Mouse (Mus musculus): ENCODE measurements around the gene Defb47.
A peak's percentile ranks its signal among the peaks of the same experiment; 100 is the strongest.

Defb47 gene

DNA sequence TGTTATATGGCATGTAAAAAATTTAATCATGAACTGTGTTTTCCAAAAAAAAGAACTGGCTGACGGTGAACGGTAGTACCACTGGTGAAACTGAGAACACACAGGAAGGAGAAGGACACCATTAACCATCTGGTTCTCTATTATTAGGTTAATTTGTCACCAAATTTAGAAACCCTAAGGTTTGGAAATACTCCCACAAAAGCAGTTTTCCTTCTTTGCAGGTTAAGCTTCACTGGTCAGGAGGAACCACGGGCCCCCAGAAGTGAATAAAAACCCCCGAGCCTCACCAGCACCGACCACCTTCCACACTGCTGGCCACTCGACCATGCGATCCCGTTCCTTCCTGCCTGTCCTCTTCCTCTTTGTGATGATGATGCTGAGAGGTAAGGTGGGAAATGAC, at the start of gene Defb47:
TSS of gene Defb47 (plus strand) at position 301 of the 400 bp plus-strand sequence.
- no peak for DNase-seq

DNA sequence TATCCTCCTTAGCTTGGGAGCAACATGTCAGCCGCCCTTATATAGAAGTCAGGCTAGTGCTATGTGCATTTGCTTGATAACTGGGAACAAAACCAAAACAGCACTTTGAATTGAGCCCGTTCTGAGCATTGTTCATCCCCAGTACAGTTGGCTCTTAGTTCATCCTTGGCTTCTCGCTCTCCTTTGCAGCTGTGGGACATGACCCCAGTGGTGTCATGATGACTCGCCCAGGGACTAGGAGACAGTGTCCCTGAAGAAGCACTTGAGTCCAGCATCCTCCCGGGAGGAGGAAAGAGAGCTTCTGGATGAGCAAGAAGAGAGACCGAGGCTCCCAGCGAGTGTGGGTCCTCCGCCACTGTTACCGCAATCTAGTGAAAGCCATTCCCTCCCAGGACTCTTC, 41.8 kb upstream of the Defb47 start:
- DNase-seq: no peak

DNA sequence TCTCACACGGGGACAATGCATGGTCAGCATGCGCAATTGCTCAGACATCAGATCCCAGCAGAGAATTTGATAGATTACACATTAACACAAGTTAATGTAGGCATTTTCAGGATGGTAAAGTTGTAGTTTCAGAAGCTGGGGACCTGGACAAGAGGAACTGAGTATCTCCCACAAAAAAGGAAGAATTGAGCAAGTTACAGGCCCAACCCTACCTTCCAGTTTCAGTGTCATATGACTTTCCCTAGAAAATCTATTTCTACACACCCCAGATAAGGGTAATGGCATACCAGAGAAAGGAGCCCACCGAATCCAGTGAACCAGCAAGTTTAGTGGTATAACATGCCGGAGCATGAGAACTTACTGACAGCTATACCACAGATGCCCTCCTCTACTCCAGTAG, 34.2 kb upstream of the Defb47 start:
- no peak for DNase-seq

DNA sequence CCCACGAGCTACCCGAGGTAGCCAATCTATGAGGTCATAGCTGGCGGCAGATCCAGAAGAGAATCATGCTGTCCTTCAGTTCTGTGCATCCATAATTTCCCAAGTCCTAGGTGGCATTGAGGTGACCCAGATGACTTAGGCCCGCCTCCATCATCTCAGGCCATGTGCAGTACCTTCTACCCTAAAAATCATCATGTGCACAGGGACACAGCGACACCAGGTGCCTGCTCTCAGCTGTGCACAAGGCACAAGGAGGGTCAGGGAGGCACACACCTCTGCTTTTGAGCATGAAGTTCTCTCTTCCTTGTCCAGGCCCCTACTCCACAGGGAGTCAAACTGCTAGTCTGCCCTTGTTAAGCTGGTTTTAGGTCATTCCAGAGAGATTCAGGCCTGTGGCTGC, 32.5 kb upstream of the Defb47 start:
- DNase-seq: no peak

DNA sequence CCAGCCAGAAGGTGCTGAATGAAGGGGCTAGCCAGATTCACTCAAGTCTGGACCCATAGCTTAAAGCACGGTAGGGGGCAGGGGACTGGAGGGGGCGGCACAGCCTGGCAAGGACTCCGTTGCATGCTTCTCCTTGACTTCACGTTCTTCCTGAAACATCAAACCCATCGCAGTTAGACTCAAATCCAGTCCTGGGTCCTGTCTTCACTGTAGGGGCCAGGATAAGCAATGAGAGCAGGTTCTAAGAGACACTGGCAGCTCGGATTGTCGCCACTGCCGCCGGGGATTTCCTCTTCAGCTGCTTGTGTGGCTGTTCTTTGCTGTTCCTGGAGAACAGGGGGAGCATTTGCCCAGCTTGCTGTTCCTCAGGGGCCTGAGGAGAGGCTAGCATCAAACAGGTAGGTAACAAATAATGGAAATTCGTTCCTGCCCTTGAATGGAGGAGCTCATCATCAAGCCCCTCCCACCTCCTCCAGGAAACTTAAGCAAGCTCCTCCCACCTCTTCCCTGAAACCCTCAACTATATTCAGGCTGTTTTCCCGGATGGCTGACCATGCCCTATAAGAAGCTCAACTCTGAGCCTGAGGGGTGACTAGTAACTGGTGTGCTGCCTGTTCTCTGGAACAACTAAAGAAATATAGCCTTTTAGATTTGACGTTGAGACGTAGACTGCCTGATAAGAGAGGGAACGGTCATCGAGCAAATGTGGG, 31.9 kb upstream of the Defb47 start:
- no peak for DNase-seq

DNA sequence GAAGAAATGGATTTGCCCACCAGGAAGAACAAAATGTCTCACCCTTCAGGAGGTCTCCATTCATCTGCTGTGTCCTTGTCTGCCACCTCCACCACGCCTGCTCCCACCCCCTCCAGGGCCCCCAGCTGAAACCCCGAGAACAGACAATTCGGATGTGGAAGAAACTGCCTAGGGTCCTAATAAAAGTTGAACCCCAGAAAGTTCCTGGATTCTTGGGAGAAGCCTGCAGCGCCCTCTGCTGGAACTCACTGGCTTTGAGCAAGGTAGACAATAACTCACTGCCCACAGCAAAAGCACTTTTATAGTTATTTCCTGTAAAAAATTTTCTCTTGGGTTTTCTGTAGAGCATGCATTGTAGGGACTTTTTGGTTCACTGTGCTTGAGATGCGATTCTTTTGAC, 22.8 kb upstream of the Defb47 start:
- DNase-seq: peak; percentile 73

DNA sequence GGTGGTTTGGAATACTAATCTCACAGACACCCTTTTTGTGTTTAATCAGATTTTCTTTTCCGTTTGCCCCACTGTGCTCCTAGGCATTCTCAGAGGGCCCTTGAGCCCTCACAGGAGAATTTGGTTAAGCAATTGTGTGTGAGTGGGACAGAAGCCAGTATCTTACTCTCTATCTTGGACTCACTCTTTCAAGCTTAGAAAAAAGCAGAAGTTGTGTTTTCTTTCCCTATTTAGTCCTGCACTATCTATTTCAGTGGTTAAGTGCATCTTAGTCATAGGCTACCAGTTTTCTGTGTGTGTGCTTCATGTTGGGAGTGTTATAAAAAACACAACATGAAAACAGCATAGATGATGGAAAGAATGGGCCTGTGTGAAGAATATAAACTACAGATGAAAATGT, 18.1 kb upstream of the Defb47 start:
- no peak for DNase-seq

DNA sequence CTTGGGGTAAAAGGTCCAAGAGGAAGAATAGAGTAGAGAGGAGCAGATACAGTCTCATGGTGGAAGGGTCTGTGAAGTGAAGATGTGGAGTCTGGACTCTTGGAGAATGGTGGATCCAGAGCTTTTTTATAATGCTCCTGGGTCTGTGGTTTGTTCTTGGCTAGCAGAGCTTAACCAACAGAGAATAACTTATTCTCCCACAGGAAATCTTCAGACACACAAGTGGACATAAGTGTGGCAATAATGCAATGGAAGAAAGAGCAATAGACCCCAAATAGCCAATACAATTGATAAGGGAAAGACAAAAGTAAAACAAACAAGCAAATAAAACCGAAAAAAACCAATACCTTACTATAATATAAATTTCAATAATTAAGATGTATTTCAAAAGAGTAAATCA, 13.5 kb upstream of the Defb47 start, which contains the start of gene Defb48:
TSS of gene Defb48 (minus strand) at position 101 of the 400 bp plus-strand sequence.
- DNase-seq: no peak

DNA sequence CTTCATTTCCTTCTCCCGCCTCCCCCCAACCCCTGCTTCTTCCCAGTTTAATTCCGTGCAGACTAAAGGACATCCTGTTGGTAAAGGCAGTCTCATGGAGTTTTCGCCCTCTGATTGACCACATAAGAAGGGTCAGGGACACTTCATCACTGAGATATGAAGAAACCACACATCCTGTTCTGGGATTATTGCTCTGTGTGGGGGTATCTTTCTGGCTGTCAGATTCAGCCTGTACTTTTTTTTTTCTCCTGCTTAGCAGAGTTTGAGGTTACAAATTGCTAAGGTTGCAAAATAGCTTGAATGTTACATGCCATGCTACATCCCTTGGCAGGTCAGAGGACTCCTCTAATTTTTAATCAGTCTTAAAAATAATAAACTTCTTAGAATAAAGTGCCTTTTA, 6.6 kb upstream of the Defb47 start:
- DNase-seq: no peak

DNA sequence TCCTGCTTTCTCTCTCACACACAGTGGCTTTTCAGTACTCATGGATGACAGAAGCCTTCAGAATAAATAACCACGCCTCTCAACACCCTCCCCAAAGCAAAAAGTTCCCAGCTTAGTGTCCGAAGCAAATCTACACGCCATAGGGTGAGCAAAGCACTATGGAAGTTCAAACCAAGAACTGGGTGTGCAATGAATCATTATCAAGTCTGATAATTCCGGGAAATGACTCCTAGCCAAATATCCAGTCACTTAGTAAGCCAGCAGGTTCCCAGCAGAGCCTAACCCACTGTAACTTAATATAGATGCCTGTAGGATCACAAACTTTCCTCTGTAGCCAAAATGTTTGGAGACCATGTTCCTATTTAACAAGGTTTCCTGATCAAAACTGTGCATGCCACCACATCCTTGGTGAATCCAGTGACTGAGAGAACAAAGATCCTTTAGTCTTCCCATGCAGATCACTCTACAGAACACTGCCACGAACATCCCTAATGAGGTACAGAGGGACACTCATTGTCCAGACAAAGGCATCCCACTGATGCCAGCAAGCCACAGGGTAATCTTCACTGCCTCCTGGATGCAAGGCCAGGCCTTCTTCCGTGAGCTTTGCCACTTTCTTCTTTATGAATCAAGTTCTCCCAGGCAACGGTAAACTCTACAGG, 5.9 kb upstream of the Defb47 start:
- DNase-seq: no peak

DNA sequence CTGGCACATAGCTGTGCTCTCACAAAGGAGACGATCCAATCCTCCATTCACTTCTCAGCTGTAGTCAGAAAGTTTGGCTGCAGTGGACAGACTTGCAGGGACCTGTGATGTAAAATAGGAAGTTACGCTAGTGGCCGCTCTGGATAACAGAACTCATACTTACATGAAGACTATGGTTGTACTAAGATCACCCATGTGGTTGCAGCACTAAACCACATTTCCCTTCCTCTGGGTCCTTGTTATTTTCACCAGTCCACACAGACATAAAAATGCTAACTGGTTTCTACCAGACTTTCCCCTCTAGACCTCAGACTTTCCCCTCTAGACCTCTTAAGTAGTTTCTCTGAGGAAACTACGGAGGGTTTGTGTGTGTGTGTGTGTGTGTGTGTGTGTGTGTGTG, 1.1 kb downstream of the Defb47 start:
- no peak for DNase-seq

DNA sequence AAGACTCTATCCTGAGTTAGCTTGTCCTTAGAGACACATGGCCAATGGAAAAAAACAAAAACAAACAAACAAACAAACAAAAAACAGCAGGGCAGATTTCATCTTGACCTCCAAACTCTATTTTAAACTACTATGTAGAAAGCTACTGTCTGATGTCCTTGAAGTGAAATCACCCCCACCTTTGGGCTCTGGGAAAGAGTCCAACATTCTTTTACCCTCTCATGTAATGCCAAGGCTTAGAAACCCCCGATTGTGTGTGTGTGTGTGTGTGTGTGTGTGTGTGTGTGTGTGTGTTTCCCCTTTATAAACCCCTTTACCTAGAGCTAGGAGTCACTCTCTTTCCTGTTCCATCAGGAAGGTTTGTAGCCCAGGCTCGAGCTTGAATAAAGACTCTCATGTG, 4.7 kb downstream of the Defb47 start:
- DNase-seq: no peak

DNA sequence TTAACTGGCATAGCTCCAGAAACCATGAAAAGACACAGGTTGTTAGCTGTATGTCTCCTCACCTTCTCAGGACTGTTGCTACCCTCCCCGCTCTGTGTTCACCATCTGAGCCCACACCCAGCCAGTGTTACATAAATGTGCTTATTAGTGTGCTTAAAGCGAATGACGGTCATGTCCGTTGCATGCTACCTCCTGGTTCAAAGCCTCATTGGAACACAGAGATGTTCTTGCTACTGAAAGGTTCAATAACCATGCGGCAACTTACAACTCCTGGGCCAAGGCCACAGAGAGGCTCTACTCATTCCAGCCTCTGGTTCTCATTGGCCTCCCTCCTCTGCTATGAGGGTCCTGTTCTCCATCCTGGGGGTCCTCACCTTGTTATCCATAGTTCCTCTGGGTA, 13.6 kb downstream of the Defb47 start, which contains the start of gene Defb43:
TSS of gene Defb43 (plus strand) at position 301 of the 400 bp plus-strand sequence.
- DNase-seq: no peak

DNA sequence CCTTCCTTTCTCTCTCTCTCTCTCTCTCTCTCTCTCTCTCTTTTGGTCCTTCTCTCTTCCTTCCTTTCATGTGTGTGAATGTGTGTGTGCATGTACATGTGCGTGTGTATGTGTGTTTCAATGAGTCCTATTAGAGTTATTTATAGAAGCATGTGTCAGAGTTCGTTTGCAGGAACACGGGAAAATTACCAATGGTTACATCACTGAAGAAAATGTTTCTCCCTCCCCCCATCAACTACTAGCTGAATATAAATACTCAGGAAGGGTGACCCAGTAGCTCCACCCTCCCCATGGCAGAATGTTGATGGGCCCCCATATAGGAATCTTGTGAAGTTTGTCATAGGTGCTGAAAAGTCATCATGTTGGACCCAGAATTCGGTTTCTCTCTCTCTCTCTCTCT, 15.2 kb downstream of the Defb47 start:
- DNase-seq: no peak

DNA sequence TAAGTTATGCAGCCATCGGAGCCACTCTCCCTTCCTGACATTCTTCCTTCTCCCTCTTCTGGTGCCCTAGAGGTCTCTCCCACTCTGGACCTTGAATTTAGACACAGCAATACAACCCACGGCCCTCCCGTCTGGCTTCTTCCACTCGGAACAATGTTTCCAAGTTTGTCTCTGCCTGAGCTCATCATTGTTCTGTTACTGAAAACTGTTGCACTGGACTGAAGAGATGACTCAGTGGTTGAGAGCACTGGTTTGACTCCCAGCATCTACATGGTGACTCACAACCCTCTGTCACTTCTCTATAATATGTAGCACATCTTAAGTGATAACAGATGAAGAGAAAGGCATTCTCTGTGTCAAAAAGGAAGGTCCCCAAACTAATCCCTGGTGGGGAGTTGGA, 16.8 kb downstream of the Defb47 start:
- no peak for DNase-seq

DNA sequence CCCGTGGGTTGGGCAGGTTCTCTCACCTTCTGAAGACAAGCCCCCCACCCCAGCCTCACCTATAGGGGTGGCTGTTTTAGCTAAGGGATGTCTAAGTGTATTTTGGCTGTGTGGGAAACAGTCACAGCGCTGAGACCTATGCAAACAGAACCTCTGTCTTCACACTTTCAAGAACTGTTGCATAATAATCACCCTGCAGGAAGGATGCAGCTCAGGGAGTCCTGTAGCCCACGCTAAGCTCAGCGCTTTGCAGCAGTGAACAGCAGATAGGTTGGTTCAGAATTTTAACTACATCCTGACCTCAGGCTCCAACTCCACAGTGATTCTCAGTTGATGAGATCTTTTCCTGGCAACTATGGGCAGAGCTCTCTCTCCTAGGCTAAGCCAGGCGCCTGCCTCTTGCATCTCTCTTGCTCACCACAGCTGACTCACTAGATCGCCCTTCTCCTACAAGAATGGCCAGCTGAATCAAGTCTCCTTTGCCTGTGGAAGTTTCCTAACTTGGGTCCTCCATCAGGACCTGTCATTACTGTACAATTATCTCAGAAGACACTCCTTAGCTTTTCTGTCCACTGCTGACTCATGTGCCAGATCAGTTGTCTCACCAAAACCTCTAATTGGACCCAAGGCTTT, 22.8 kb downstream of the Defb47 start:
- DNase-seq: no peak

DNA sequence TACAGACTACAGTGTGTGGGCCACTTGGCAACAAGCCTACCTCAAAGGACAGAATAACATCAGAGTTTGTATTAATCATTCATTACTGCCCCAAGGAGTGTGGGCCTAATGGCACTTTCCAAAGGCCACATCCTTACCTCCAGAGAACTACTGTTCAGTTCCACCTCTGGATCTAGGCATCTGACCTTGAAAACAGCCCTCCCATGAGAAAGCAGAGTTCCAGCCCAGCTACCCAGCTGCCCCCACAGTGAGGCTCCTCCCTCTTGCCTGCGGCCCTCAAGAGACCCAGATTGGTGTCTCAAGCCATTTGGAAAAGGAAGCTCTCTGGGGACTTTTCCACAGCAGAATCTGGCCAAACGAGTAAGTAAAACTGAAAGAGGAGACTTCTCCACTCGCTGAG, 48.8 kb downstream of the Defb47 start, which contains the start of gene Defb42:
TSS of gene Defb42 (plus strand) at position 301 of the 400 bp plus-strand sequence.
- DNase-seq: no peak

DNA sequence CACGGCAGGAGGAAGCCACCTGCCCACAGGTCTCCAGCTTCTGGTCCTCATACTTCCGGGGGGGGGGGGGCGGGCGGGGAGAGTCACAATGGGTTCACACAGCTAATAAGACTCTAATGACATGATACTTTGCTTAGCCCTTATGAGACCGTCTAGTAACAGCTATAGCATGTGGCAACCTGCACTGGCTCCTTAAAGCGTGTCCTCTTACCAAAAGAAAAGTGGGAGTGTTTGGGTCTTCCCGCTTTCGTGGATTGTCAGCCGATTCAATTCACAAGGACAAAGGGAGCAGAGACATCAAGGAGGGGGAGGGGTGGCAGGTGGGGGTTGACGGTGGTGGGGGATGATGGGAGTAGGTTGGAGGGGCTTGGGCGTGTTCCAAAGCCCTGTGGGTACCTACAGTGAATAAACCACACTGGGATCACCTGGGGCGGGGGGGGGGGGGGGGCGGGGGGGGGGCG, 52.1 kb downstream of the Defb47 start, which contains the start of gene Defb30:
TSS of gene Defb30 (minus strand) at position 51 of the 461 bp plus-strand sequence.
- no peak for DNase-seq

Measured in thymus, postnatal 25 days (tissue).